Mouse (Mus musculus) thymus, adult 2 months (tissue): ENCODE results near the gene Malsu1.

ENCODE experiments used
- CTCF ChIP-seq: fragments of 200-500 bp; IDR thresholded peaks from 2 replicates; pipeline ENCODE4 v1.5.1; 2012; ENCODE audit warnings: mild to moderate bottlenecking, control low read depth, low read length, moderate library complexity, borderline replicate concordance; ENCODE audit not compliant: control insufficient read depth, poor library complexity, insufficient read depth; ENCODE audit errors: extremely low read depth
- POLR2A ChIP-seq: fragments of 200-500 bp; IDR thresholded peaks from 2 replicates; pipeline ENCODE4 v1.6.1; 2012; ENCODE audit warnings: mild to moderate bottlenecking, low read length, control low read depth, moderate library complexity; ENCODE audit not compliant: control insufficient read depth, poor library complexity, insufficient read depth; ENCODE audit errors: extremely low read depth

- TF ChIP-seq POLR2A (no peak), CTCF (no peak)
Observed at GRCm38 (mm10) chr6:49055256-49055733, 18.3 kb upstream of the Malsu1 start.
